Mouse (Mus musculus): ENCODE results near the gene Dennd5a. TPM values are rescaled to one million over a fixed set of nuclear protein-coding genes. Genes with fewer than 3 reads are reported as not detected.

The Dennd5a gene
- polyA plus RNA-seq, 1 experiment from 2014 or later, result 31.3 TPM

DNA sequence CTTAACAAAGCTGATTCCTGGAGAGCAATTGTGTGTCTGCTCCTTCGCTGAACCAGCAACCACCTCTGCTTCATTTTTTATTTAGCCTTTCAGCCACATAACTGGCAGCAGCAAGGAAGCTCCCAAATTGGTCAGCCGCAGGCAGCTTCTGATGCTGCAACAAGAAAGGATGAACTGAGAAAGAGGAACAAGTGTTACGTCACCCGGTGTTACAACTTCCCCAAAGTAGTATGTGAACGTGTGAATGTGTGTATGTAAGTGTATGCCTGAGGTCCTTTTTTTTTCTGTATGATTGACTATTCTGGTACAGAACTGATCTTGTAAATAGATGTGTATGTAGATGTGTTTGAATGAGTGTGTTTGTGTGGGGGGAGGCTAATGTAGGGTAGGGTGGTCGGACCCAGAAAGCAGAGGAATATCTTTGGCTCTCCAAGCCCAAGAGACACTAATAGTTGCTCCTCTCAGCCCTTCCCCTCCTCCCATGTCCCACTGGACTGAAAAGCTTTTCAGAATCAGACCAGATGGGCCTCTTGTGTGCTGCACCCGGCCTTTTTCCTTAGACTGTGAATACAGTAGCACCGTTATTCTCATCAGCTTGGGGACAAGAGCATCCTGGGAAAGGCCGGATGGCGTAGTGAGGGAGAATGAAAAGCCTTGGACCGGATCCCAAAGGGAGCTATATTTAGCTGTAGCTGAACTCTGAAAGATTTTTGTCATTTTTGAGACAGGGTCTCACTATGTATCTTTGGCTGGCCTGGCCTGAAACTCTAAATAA lies 7.7 kb upstream of the Dennd5a start:
- 77% methylated on average over 11 of the region's 11 CpGs for WGBS
- Histone ChIP-seq H3K4me2 (replicated peaks; ENCODE audit: low read depth, low read length) (no peak overlapping the region), H3K27ac (ENCODE audit: low read length) (no peak overlapping the region), H3K27me3 (ENCODE audit: insufficient read depth, low read length) (no peaks in the 10 kb centered on the region), H3K4me1 (ENCODE audit: insufficient read depth, low read length) (no peaks in the 10 kb centered on the region; the same call in 1 of the 2 replicates), H3K9ac (replicated peaks; ENCODE audit: low read length) (no peak overlapping the region), H3K9me3 (ENCODE audit: low read length) (no peaks in the 10 kb centered on the region), H3K36me3 (ENCODE audit: insufficient read depth, low read length) (peaks cover 6% of the 10 kb centered on the region; the same call in 1 of the 2 replicates), H3K4me3 (ENCODE audit: low read length) (no peak overlapping the region)
- ATAC-seq (ENCODE audit: low FRiP score, low TSS enrichment), result 0 out of 2 replicates have a peak, but pooled peaks have one; percentile 39

DNA sequence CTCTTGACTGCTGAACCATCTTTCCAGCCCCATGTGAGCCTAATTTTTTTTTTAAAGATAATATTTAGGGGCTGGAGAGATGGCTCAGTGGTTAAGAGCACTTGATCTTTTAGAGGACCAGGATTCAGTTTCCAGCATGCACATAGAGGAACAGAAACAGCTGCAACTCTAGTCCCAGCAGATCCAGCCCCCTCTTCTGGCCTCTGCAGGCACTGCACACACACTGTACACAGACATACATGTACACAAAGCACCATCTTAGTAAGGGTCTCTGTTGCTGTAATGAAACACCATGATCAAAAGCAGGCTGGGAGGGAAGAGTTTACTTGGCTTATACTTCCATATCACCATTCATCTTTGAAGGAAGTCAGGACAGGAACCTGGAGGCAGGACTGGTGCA lies 5.4 kb upstream of the Dennd5a start:
- no peak overlapping the region for H3K4me2 ChIP-seq (replicated peaks; ENCODE audit: low read depth, low read length)
- no peak for ATAC-seq (ENCODE audit: low FRiP score, low TSS enrichment)
- no peaks in the 10 kb centered on the region for H3K36me3 ChIP-seq (ENCODE audit: insufficient read depth, low read length)
- H3K9ac ChIP-seq (replicated peaks; ENCODE audit: low read length), result no peak overlapping the region
- H3K4me1 ChIP-seq (ENCODE audit: insufficient read depth, low read length), result peaks cover 7% of the 10 kb centered on the region; the same call in 1 of the 2 replicates
- no peaks in the 10 kb centered on the region for H3K9me3 ChIP-seq (ENCODE audit: low read length)
- H3K27me3 ChIP-seq (ENCODE audit: insufficient read depth, low read length), result no peaks in the 10 kb centered on the region
- H3K27ac ChIP-seq (ENCODE audit: low read length), result no peak overlapping the region
- H3K4me3 ChIP-seq (ENCODE audit: low read length), result no peak overlapping the region

DNA sequence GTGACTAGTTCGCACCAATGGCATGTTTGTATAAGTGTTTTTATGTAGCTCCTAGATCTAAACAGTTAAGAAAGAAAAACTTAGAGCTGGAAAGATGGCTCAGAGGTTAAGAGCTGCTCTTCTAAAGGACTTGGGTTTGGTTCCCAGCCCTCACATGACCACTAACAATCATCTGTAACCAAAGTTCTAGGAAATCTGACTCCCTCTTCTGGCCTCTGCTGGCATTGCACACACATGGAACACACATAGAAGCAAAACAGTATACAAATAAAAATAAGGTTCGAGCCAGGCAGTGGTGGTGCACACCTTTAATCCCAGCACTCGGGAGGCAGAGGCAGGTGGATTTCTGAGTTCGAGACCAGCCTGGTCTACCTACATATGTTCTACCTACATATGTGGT lies 3.4 kb upstream of the Dennd5a start:
- no peak for ATAC-seq (ENCODE audit: low FRiP score, low TSS enrichment)
- peaks cover 13% of the 10 kb centered on the region for H3K4me1 ChIP-seq (ENCODE audit: insufficient read depth, low read length)
- no peak overlapping the region for H3K4me3 ChIP-seq (ENCODE audit: low read length)
- H3K27me3 ChIP-seq (ENCODE audit: insufficient read depth, low read length), result no peaks in the 10 kb centered on the region
- no peak overlapping the region for H3K4me2 ChIP-seq (replicated peaks; ENCODE audit: low read depth, low read length)
- H3K9me3 ChIP-seq (ENCODE audit: low read length), result no peaks in the 10 kb centered on the region
- no peak overlapping the region for H3K27ac ChIP-seq (ENCODE audit: low read length)
- 97% methylated on average over 4 of the region's 4 CpGs for WGBS
- no peaks in the 10 kb centered on the region for H3K36me3 ChIP-seq (ENCODE audit: insufficient read depth, low read length)
- H3K9ac ChIP-seq (replicated peaks; ENCODE audit: low read length), result no peak overlapping the region

DNA sequence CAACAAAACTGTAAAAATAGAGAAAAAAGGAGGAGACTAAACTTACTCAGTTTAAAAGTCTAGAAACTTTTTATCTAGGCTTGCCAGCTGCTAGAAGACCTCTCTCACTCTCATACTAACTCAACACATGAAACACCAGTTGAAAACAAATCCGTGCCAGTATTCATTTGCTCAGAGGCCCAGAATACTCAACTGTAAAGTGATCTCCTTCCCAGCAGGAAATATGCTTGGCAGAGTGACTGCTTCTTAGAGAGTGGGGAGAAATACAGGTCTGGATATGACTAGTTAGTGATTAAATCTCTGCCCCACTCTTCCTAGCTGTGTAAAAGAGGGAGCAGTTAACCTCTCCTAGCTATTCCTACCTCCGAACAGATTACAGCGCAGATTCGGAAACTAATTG lies 2.3 kb upstream of the Dennd5a start:
- 50% methylated on average over 4 of the region's 4 CpGs for WGBS
- Histone ChIP-seq H3K9ac (replicated peaks; ENCODE audit: low read length) (no peak overlapping the region), H3K4me1 (ENCODE audit: insufficient read depth, low read length) (peaks cover 21% of the 10 kb centered on the region), H3K4me3 (ENCODE audit: low read length) (no peak overlapping the region), H3K27me3 (ENCODE audit: insufficient read depth, low read length) (no peaks in the 10 kb centered on the region), H3K9me3 (ENCODE audit: low read length) (no peaks in the 10 kb centered on the region), H3K4me2 (replicated peaks; ENCODE audit: low read depth, low read length) (no peak overlapping the region), H3K27ac (ENCODE audit: low read length) (peak overlapping the region; percentile 62), H3K36me3 (ENCODE audit: insufficient read depth, low read length) (no peaks in the 10 kb centered on the region)
- ATAC-seq (ENCODE audit: low FRiP score, low TSS enrichment), result no peak

GRCm38 (mm10) chr7:109961570-109961969 lies 1.3 kb upstream of the Dennd5a start:
- 74% methylated on average over 2 of the region's 2 CpGs for WGBS
- H3K4me2 ChIP-seq (replicated peaks; ENCODE audit: low read depth, low read length), result no peak overlapping the region
- no peaks in the 10 kb centered on the region for H3K9me3 ChIP-seq (ENCODE audit: low read length)
- no peak for ATAC-seq (ENCODE audit: low FRiP score, low TSS enrichment)
- H3K36me3 ChIP-seq (ENCODE audit: insufficient read depth, low read length), result no peaks in the 10 kb centered on the region
- H3K9ac ChIP-seq (replicated peaks; ENCODE audit: low read length), result no peak overlapping the region
- H3K4me1 ChIP-seq (ENCODE audit: insufficient read depth, low read length), result peaks cover 23% of the 10 kb centered on the region
- no peaks in the 10 kb centered on the region for H3K27me3 ChIP-seq (ENCODE audit: insufficient read depth, low read length)
- H3K4me3 ChIP-seq (ENCODE audit: low read length), result no peak overlapping the region
- no peak overlapping the region for H3K27ac ChIP-seq (ENCODE audit: low read length)

DNA sequence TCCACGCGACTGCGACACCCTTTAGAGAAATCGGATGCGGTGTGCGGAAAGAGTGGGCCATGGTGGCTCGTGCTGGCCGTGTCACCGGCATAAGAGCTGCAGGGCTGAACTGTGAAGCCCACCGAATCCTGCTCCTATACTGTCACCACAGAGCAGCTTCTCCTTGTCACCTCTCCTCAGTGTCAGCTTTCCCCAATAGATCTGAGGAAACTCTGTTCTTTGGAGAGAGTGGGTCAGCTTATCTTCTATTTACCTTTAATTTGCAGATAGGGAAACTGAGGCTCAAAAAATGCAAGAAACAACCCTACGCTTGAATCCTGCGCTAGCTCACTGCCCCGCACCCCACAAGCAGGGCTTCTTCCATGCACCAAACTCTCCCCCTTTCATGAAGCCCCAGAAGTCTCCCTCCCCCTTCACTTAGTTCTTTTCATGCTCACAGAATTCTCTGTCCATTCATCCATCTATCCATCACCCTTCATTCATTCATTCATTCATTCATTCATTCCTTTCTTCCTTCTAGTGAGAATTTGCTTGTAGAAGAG lies 414 bp upstream of the Dennd5a start:
- ATAC-seq (ENCODE audit: low FRiP score, low TSS enrichment), result no peak
- Histone ChIP-seq H3K4me2 (replicated peaks; ENCODE audit: low read depth, low read length) (peak overlapping the region; percentile 85), H3K4me3 (ENCODE audit: low read length) (peak overlapping the region; percentile 82), H3K9ac (replicated peaks; ENCODE audit: low read length) (peak overlapping the region; percentile 94), H3K4me1 (ENCODE audit: insufficient read depth, low read length) (peaks cover 23% of the 10 kb centered on the region), H3K36me3 (ENCODE audit: insufficient read depth, low read length) (no peaks in the 10 kb centered on the region), H3K27ac (ENCODE audit: low read length) (peak overlapping the region; percentile 92), H3K9me3 (ENCODE audit: low read length) (no peaks in the 10 kb centered on the region), H3K27me3 (ENCODE audit: insufficient read depth, low read length) (no peaks in the 10 kb centered on the region)
- WGBS, result 12% methylated on average over 13 of the region's 13 CpGs

- ATAC-seq (ENCODE audit: low FRiP score, low TSS enrichment), result peak; percentile 18; the same call in 1 of the 2 replicates
- Histone ChIP-seq H3K36me3 (ENCODE audit: insufficient read depth, low read length) (no peaks in the 10 kb centered on the region), H3K9ac (replicated peaks; ENCODE audit: low read length) (peak overlapping the region; percentile 94), H3K27me3 (ENCODE audit: insufficient read depth, low read length) (no peaks in the 10 kb centered on the region), H3K9me3 (ENCODE audit: low read length) (no peaks in the 10 kb centered on the region), H3K27ac (ENCODE audit: low read length) (peak overlapping the region; percentile 92), H3K4me2 (replicated peaks; ENCODE audit: low read depth, low read length) (peak overlapping the region; percentile 85), H3K4me3 (ENCODE audit: low read length) (peak overlapping the region; percentile 82), H3K4me1 (ENCODE audit: insufficient read depth, low read length) (peaks cover 36% of the 10 kb centered on the region)
- WGBS, result 5% methylated on average over 18 of the region's 18 CpGs
Observed at GRCm38 (mm10) chr7:109958843-109959715, 1.2 kb downstream of the Dennd5a start.

- Histone ChIP-seq H3K4me3 (ENCODE audit: low read length) (peak overlapping the region; percentile 82), H3K27me3 (ENCODE audit: insufficient read depth, low read length) (no peaks in the 10 kb centered on the region), H3K4me2 (replicated peaks; ENCODE audit: low read depth, low read length) (peak overlapping the region; percentile 85), H3K9ac (replicated peaks; ENCODE audit: low read length) (peak overlapping the region; percentile 94), H3K9me3 (ENCODE audit: low read length) (no peaks in the 10 kb centered on the region), H3K4me1 (ENCODE audit: insufficient read depth, low read length) (peaks cover 36% of the 10 kb centered on the region), H3K36me3 (ENCODE audit: insufficient read depth, low read length) (no peaks in the 10 kb centered on the region), H3K27ac (ENCODE audit: low read length) (no peak overlapping the region; the same call in 1 of the 2 replicates)
- 67% methylated on average over 8 of the region's 8 CpGs for WGBS
- ATAC-seq (ENCODE audit: low FRiP score, low TSS enrichment), result no peak
Observed at GRCm38 (mm10) chr7:109957996-109958789, 2.1 kb downstream of the Dennd5a start.

Measured in kidney, embryonic 16.5 days (tissue).